Mouse (Mus musculus): Measurements from ENCODE around the gene Sp140.
"Not testable (repeated sequence)": the region's sequence is repeated elsewhere in the genome, so short reads cannot be mapped to it uniquely, and the experiment has no call there.

- TF ChIP-seq CTCF (IDR thresholded peaks at IDR 0.05; ENCODE audit: borderline replicate concordance, extremely low read depth, insufficient read depth, insufficient read length); POLR2A (IDR thresholded peaks at IDR 0.05; ENCODE audit: borderline replicate concordance, extremely low read depth, insufficient read depth, insufficient read length, poor library complexity, severe bottlenecking): not testable (repeated sequence)
These were observed 10.4 kb downstream of the Sp140 start for GRCm38 (mm10) chr1:85610581-85610980.
